Mouse (Mus musculus): ENCODE data around the gene Gnaq. TPM values are rescaled to one million over a fixed set of nuclear protein-coding genes. Genes with fewer than 3 reads are reported as not detected.

Gnaq gene
- total and polyA plus RNA-seq, 3 experiments, result 8.1 to 12.9 (median 8.2) TPM

DNA sequence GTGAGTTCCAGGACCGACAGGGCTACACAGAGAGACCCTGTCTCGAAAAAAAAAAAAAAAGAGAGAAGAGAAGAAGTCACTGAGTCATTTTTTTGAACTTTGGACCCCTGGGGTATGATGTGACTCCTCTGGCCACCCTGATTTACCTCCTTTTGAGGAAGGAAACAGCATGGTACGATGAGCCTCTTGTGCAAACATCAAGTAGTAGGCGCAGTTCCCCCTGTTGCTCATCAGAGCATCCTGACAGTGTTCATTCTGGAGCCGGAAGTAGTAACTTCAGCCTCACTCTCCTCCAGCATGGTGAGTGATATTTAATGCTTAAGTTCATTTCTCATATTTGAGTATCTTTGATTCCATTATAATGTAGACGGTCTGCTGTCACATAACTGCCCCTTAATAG, 190.4 kb downstream of the Gnaq start:
- Histone ChIP-seq H3K9ac (ENCODE audit: insufficient read depth, low read depth) (no peak overlapping the region), H3K27ac (ENCODE audit: insufficient read depth, low read depth) (no peak overlapping the region), H3K79me2 (replicated peaks; ENCODE audit: control insufficient read depth, extremely low read depth, insufficient read depth, poor library complexity, severe bottlenecking) (no peaks in the 10 kb centered on the region), H3K36me3 (replicated peaks in 1 of 2; ENCODE audit: control insufficient read depth in 1 of 2, insufficient read depth in 1 of 2, low read length in 1 of 2) (peaks cover 0 to 22% of the 10 kb centered on the region in 2 experiments), H3K9me3 (replicated peaks; ENCODE audit: low read length) (no peaks in the 10 kb centered on the region), H3K4me1 (ENCODE audit: control insufficient read depth in 1 of 2, insufficient read depth in 2 of 2) (peaks cover 7 to 73% of the 10 kb centered on the region in 2 experiments; a peak in 3 of 4 replicates), H3K27me3 (replicated peaks) (no peaks in the 10 kb centered on the region), H3K4me3 (replicated peaks in 1 of 3; ENCODE audit: low read depth in 2 of 3, low read length in 2 of 3, poor library complexity in 1 of 3) (no peak overlapping the region), H3K4me2 (ENCODE audit: insufficient read depth, low read depth, poor library complexity, severe bottlenecking) (no peak overlapping the region)
- no peak for DNase-seq (ENCODE audit: extremely low read depth)
- TF ChIP-seq TBP (conservative IDR thresholded peaks at IDR 0.05; ENCODE audit: low read depth, low read length) (no peak), USF1 (IDR thresholded peaks at IDR 0.05; ENCODE audit: low read depth, low read length) (no peak), CTCF (conservative IDR thresholded peaks at IDR 0.05 in 1 of 2, IDR thresholded peaks at IDR 0.05 in 1 of 2; ENCODE audit: low read depth in 2 of 2, low read length in 2 of 2) (no peak), RAD21 (IDR thresholded peaks at IDR 0.05; ENCODE audit: low read depth, low read length) (no peak), ETS1 (conservative IDR thresholded peaks at IDR 0.05; ENCODE audit: low read depth, low read length) (no peak), ZC3H11A (IDR thresholded peaks at IDR 0.05; ENCODE audit: low read depth, low read length) (no peak), RCOR1 (conservative IDR thresholded peaks at IDR 0.05; ENCODE audit: low read depth, low read length) (no peak), ZNF384 (IDR thresholded peaks at IDR 0.05; ENCODE audit: low read depth, low read length) (no peak), USF2 (conservative IDR thresholded peaks at IDR 0.05; ENCODE audit: low read depth, low read length) (no peak), SIN3A (IDR thresholded peaks at IDR 0.05; ENCODE audit: low read length) (no peak), POLR2A (IDR thresholded peaks at IDR 0.05; ENCODE audit: low read depth, low read length) (no peak)
- in situ Hi-C loops (cut with MboI; ENCODE audit: low pct_ligation_motif_present, low pct_unique_long_range_greater_than_20kb, low sequenced_read_pairs), result loop anchor here (10.0 kb wide), 2 partner anchors 58 to 188 kb away; partner anchors contain the start of gene Gnaq
- dilution Hi-C loops (cut with MboI; ENCODE audit: extremely low pct_ligation_motif_present, extremely low pct_unique_long_range_greater_than_20kb, low sequenced_read_pairs), result no loop called here

DNA sequence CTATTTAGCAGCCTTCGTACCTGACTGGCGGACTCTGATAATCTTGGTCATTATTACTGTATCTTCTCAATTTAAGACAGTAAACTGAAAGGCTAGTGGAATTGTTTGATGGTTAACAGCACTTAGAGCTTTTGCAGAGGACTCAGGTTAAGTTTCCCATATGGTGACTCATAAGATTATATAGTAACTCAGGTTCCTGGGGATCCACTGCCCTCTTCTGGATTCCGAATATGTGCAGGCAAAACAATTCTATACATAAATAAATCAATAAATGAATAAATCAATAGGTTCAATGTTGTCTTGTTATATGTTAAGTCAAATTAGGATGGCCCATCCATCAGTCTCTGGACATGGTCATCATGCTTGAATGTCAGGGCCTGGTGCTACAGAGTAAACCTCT, 191.6 kb downstream of the Gnaq start:
- in situ Hi-C loops (cut with MboI; ENCODE audit: low pct_ligation_motif_present, low pct_unique_long_range_greater_than_20kb, low sequenced_read_pairs) (loop anchor here (10.0 kb wide), 2 partner anchors 59 to 189 kb away; partner anchors contain the start of gene Gnaq), dilution Hi-C loops (cut with MboI; ENCODE audit: extremely low pct_ligation_motif_present, extremely low pct_unique_long_range_greater_than_20kb, low sequenced_read_pairs) (no loop called here)
- no peak overlapping the region for H3K4me3 ChIP-seq (replicated peaks in 1 of 3; ENCODE audit: low read depth in 2 of 3, low read length in 2 of 3, poor library complexity in 1 of 3)
- no peak for TF ChIP-seq EP300 (IDR thresholded peaks at IDR 0.05; ENCODE audit: low read length)
- TF ChIP-seq RAD21 (IDR thresholded peaks at IDR 0.05; ENCODE audit: low read depth, low read length), result peak; percentile 37
- peak in 1 of 2 experiments; percentile 28; a peak in 1 of 4 replicates for TF ChIP-seq CTCF (conservative IDR thresholded peaks at IDR 0.05 in 1 of 2, IDR thresholded peaks at IDR 0.05 in 1 of 2; ENCODE audit: low read depth in 2 of 2, low read length in 2 of 2)
- no peaks in the 10 kb centered on the region for H3K27me3 ChIP-seq (replicated peaks)
- no peak overlapping the region for H3K9ac ChIP-seq (ENCODE audit: insufficient read depth, low read depth)
- no peaks in the 10 kb centered on the region for H3K79me2 ChIP-seq (replicated peaks; ENCODE audit: control insufficient read depth, extremely low read depth, insufficient read depth, poor library complexity, severe bottlenecking)
- no peak for DNase-seq (ENCODE audit: extremely low read depth)
- H3K4me2 ChIP-seq (ENCODE audit: insufficient read depth, low read depth, poor library complexity, severe bottlenecking), result no peak overlapping the region
- H3K36me3 ChIP-seq (replicated peaks in 1 of 2; ENCODE audit: control insufficient read depth in 1 of 2, insufficient read depth in 1 of 2, low read length in 1 of 2), result peaks cover 0 to 15% of the 10 kb centered on the region in 2 experiments
- peaks cover 7 to 71% of the 10 kb centered on the region in 2 experiments; a peak in 3 of 4 replicates for H3K4me1 ChIP-seq (ENCODE audit: control insufficient read depth in 1 of 2, insufficient read depth in 2 of 2)
- H3K9me3 ChIP-seq (replicated peaks; ENCODE audit: low read length), result no peaks in the 10 kb centered on the region
- H3K27ac ChIP-seq (ENCODE audit: insufficient read depth, low read depth), result no peak overlapping the region

DNA sequence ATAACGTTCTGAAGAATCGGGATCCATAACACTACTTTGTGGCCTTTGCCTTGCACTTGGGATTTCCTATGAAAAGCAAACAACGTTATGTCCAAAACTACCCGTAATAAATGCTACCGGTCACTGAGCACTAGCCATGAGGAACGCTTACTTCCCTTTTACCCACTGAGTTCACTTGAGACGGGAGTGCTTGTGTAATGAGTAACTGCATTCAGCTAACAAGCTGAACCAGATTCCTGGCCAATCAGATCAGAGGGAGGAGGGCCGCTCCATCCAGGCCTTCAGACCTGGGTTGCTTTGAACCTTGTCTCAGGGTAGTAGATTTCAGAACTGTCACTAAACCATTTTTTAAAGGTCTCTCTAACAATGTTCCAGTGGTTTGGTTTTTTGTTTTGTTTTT, 193.3 kb downstream of the Gnaq start:
- in situ Hi-C loops (cut with MboI; ENCODE audit: low pct_ligation_motif_present, low pct_unique_long_range_greater_than_20kb, low sequenced_read_pairs), result loop anchor here (10.0 to 25.0 kb wide), 3 partner anchors 61 to 264 kb away; partner anchors contain the start of gene Gnaq
- H3K9ac ChIP-seq (ENCODE audit: insufficient read depth, low read depth), result peak overlapping the region; percentile 7
- H3K27me3 ChIP-seq (replicated peaks), result no peaks in the 10 kb centered on the region
- peaks cover 0 to 14% of the 10 kb centered on the region in 2 experiments for H3K36me3 ChIP-seq (replicated peaks in 1 of 2; ENCODE audit: control insufficient read depth in 1 of 2, insufficient read depth in 1 of 2, low read length in 1 of 2)
- 0 out of 2 replicates have a peak, but pooled peaks cover 3% of the 10 kb centered on the region for H3K79me2 ChIP-seq (replicated peaks; ENCODE audit: control insufficient read depth, extremely low read depth, insufficient read depth, poor library complexity, severe bottlenecking)
- H3K9me3 ChIP-seq (replicated peaks; ENCODE audit: low read length), result no peaks in the 10 kb centered on the region
- DNase-seq (ENCODE audit: extremely low read depth), result peak; percentile 73
- dilution Hi-C loops (cut with MboI; ENCODE audit: extremely low pct_ligation_motif_present, extremely low pct_unique_long_range_greater_than_20kb, low sequenced_read_pairs), result no loop called here
- peaks cover 10 to 76% of the 10 kb centered on the region in 2 experiments; a peak in 3 of 4 replicates for H3K4me1 ChIP-seq (ENCODE audit: control insufficient read depth in 1 of 2, insufficient read depth in 2 of 2)
- peak overlapping the region; percentile 76; the same call in 1 of the 2 replicates for H3K4me2 ChIP-seq (ENCODE audit: insufficient read depth, low read depth, poor library complexity, severe bottlenecking)
- H3K27ac ChIP-seq (ENCODE audit: insufficient read depth, low read depth), result 0 out of 2 replicates have a peak overlapping the region, but pooled peaks have one; percentile 40
- no peak overlapping the region for H3K4me3 ChIP-seq (replicated peaks in 1 of 3; ENCODE audit: low read depth in 2 of 3, low read length in 2 of 3, poor library complexity in 1 of 3)
- TF ChIP-seq TBP (conservative IDR thresholded peaks at IDR 0.05; ENCODE audit: low read depth, low read length) (peak; percentile 54; the same call in 1 of the 2 replicates), JUND (conservative IDR thresholded peaks at IDR 0.05; ENCODE audit: low read depth, low read length) (no peak; the same call in 1 of the 2 replicates), HCFC1 (IDR thresholded peaks at IDR 0.05; ENCODE audit: low read depth, low read length) (no peak), POLR2A (IDR thresholded peaks at IDR 0.05; ENCODE audit: low read depth, low read length) (peak; percentile 58), USF2 (conservative IDR thresholded peaks at IDR 0.05; ENCODE audit: low read depth, low read length) (no peak), JUN (IDR thresholded peaks at IDR 0.05; ENCODE audit: insufficient read depth, low read depth, low read length) (peak; percentile 16; the same call in 1 of the 2 replicates), E2F4 (IDR thresholded peaks at IDR 0.05; ENCODE audit: insufficient replicate concordance, low read depth, low read length) (no peak), UBTF (IDR thresholded peaks at IDR 0.05; ENCODE audit: low read depth, low read length) (no peak), EP300 (IDR thresholded peaks at IDR 0.05; ENCODE audit: low read length) (peak; percentile 17; the same call in 1 of the 2 replicates), CHD2 (IDR thresholded peaks at IDR 0.05; ENCODE audit: low read length) (no peak), MAFK (IDR thresholded peaks at IDR 0.05; ENCODE audit: insufficient replicate concordance, low read length) (no peak), GABPA (IDR thresholded peaks at IDR 0.05; ENCODE audit: insufficient replicate concordance, low read depth, low read length) (no peak), ZNF384 (IDR thresholded peaks at IDR 0.05; ENCODE audit: low read depth, low read length) (no peak), USF1 (IDR thresholded peaks at IDR 0.05; ENCODE audit: low read depth, low read length) (no peak), RCOR1 (conservative IDR thresholded peaks at IDR 0.05; ENCODE audit: low read depth, low read length) (no peak), ZKSCAN1 (IDR thresholded peaks at IDR 0.05; ENCODE audit: borderline replicate concordance, low read depth, low read length) (no peak), CHD1 (IDR thresholded peaks at IDR 0.05; ENCODE audit: low read depth, low read length) (no peak), SIN3A (IDR thresholded peaks at IDR 0.05; ENCODE audit: low read length) (no peak)

Data from CH12.LX (cell line).